Mouse (Mus musculus) lung, postnatal 0 days (tissue): ENCODE data around the gene Scml4.

Experiments used
- CTCF ChIP-seq: IDR thresholded peaks from 2 replicates; pipeline ENCODE4 v1.5.1; 2016; ENCODE audit warnings: antibody characterized with exemption, mild to moderate bottlenecking
- EP300 ChIP-seq: IDR thresholded peaks from 2 replicates; pipeline ENCODE4 v1.6.1; 2016; ENCODE audit warnings: antibody characterized with exemption, mild to moderate bottlenecking, control low read depth

DNA sequence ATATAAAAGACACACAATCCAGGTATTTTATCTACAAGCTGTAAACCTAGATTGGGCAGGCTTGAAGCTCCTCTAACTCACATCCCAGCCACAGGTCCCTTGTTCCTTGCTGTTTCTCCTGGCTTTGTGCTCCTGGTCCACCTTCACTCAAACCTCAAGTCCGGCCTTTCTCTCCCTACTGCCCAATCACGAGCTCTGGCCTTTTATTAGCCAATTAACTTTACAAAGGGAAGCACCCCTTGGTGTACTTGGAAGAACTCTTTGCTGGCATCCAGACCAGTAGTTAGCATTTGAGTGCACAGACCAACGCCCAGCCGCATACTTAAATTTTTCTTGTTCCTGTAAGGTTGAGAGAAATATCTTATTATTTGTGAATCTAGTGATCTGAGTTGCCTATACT lies 85.1 kb downstream of the Scml4 start:
- no peak for TF ChIP-seq CTCF
- no peak for TF ChIP-seq EP300
